Mouse (Mus musculus): ENCODE results near the gene 6430531B16Rik. TPM values are rescaled to one million over a fixed set of nuclear protein-coding genes. Genes with fewer than 3 reads are reported as not detected.
A peak's percentile ranks its signal among the peaks of the same experiment; 100 is the strongest.

6430531B16Rik gene
- polyA plus RNA-seq, 1 experiment = 0.73 TPM

DNA sequence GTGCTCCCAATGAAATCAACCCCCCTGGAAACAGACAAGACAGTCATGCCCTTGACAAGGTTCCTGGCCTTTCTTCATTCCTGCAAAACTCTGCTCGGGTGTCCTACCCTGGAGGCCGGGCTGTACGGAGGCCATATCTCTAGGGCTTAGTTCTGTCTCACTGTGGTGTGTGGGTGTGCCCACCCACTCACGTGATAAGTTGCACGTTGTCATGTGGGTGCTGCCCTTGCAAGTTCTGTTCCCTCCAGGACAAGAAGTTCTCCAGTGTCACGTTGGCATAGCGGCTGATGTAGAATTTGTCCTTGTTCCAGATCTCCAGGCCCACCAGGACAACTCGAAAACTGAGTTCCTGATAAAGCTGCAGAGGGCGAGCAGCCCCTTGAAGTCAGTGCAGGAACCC lies 9.7 kb upstream of the 6430531B16Rik start:
- no peaks in the 10 kb centered on the region for H3K36me3 ChIP-seq (ENCODE audit: control insufficient read depth, insufficient read depth, low read length)
- 89% methylated on average over 9 of the region's 9 CpGs for WGBS
- H3K4me1 ChIP-seq (replicated peaks; ENCODE audit: control insufficient read depth, insufficient read depth, low read length) = peaks cover 11% of the 10 kb centered on the region
- H3K4me3 ChIP-seq (ENCODE audit: control insufficient read depth, insufficient read depth, low read length) = no peak overlapping the region
- DNase-seq = no peak
- no peak for TF ChIP-seq POLR2A (IDR thresholded peaks at IDR 0.05; ENCODE audit: control insufficient read depth, extremely low read depth, insufficient read depth, low read length, poor library complexity)
- H3K27me3 ChIP-seq (ENCODE audit: control insufficient read depth, insufficient read depth, low read length) = no peaks in the 10 kb centered on the region
- H3K27ac ChIP-seq (ENCODE audit: control insufficient read depth, insufficient read depth, low read length) = no peak overlapping the region

DNA sequence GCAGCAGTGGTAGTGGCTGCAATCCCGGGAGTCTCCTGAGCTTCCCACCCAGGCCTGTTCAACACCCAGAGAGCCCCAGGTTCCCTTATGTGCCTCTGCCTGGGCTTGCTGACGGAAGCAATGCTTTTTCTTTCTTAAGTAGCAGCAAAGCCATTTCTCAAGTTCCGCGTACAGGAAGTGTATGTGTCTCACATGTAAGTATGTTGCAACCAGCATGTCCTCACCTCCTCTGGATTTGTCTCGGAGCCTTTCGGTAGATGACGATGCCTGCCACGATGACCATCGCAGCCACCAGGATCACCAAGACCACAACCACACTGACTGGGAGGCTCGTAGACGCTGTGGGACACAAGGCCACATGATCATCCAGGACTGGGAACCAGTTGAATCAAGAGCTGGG lies 6.0 kb upstream of the 6430531B16Rik start:
- Histone ChIP-seq H3K4me3 (ENCODE audit: control insufficient read depth, insufficient read depth, low read length) (no peak overlapping the region), H3K4me1 (replicated peaks; ENCODE audit: control insufficient read depth, insufficient read depth, low read length) (0 out of 2 replicates have a peak, but pooled peaks cover 2% of the 10 kb centered on the region), H3K27ac (ENCODE audit: control insufficient read depth, insufficient read depth, low read length) (no peak overlapping the region), H3K36me3 (ENCODE audit: control insufficient read depth, insufficient read depth, low read length) (no peaks in the 10 kb centered on the region), H3K27me3 (ENCODE audit: control insufficient read depth, insufficient read depth, low read length) (no peaks in the 10 kb centered on the region)
- 97% methylated on average over 11 of the region's 11 CpGs for WGBS
- no peak for TF ChIP-seq POLR2A (IDR thresholded peaks at IDR 0.05; ENCODE audit: control insufficient read depth, extremely low read depth, insufficient read depth, low read length, poor library complexity)
- TF ChIP-seq CTCF (IDR thresholded peaks at IDR 0.05; ENCODE audit: borderline replicate concordance, control insufficient read depth, extremely low read depth, insufficient read depth, low read length, poor library complexity) = no peak
- DNase-seq = no peak

GRCm38 (mm10) chr7:139982058-139982457 lies 3.5 kb upstream of the 6430531B16Rik start:
- WGBS = 85% methylated on average over 11 of the region's 11 CpGs
- no peak overlapping the region for H3K4me3 ChIP-seq (ENCODE audit: control insufficient read depth, insufficient read depth, low read length)
- DNase-seq = no peak
- no peak overlapping the region for H3K27ac ChIP-seq (ENCODE audit: control insufficient read depth, insufficient read depth, low read length)
- no peaks in the 10 kb centered on the region for H3K36me3 ChIP-seq (ENCODE audit: control insufficient read depth, insufficient read depth, low read length)
- TF ChIP-seq POLR2A (IDR thresholded peaks at IDR 0.05; ENCODE audit: control insufficient read depth, extremely low read depth, insufficient read depth, low read length, poor library complexity) (no peak), CTCF (IDR thresholded peaks at IDR 0.05; ENCODE audit: borderline replicate concordance, control insufficient read depth, extremely low read depth, insufficient read depth, low read length, poor library complexity) (no peak)
- peaks cover 9% of the 10 kb centered on the region for H3K4me1 ChIP-seq (replicated peaks; ENCODE audit: control insufficient read depth, insufficient read depth, low read length)
- no peaks in the 10 kb centered on the region for H3K27me3 ChIP-seq (ENCODE audit: control insufficient read depth, insufficient read depth, low read length)

- TF ChIP-seq CTCF (IDR thresholded peaks at IDR 0.05; ENCODE audit: borderline replicate concordance, control insufficient read depth, extremely low read depth, insufficient read depth, low read length, poor library complexity) (no peak), POLR2A (IDR thresholded peaks at IDR 0.05; ENCODE audit: control insufficient read depth, extremely low read depth, insufficient read depth, low read length, poor library complexity) (no peak)
- WGBS = 48% methylated on average over 3 of the region's 3 CpGs
- no peaks in the 10 kb centered on the region for H3K27me3 ChIP-seq (ENCODE audit: control insufficient read depth, insufficient read depth, low read length)
Observed at GRCm38 (mm10) chr7:139980778-139981177, 2.2 kb upstream of the 6430531B16Rik start.

DNA sequence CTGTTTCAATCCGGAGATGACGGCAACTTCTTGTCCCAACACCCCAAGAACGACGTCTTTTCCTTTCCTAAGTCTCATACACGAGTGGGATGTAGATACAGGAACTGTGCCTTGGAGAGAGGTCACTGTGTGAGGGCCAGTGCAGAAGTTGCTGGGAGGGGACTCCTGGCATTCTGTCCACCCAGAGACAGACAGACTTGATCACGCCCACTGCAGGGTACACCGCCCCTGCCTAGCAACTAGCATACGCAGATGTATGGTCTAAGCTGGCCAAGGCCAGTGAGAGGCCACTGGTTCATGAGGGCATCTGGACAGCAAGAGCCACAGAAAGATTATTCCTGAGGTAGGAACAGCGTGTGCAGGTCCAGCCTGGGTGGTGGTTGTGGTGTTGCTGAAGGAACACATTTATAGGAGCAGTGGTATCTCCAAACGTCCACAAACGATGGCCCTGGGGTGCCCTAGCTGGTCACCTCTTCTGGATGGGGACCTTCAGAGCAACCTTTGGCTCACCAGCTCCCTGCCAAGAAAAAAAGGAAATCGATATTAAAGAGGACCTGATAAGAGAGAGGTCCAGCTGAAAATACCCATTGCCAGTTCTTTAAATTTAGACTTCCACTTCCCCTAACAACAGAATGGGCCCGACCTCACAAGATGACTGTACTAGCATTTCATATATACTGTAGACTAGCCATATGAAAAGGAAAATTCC lies 610 bp upstream of the 6430531B16Rik start:
- no peaks in the 10 kb centered on the region for H3K36me3 ChIP-seq (ENCODE audit: control insufficient read depth, insufficient read depth, low read length)
- WGBS = 50% methylated on average over 13 of the region's 13 CpGs
- no peak for DNase-seq
- TF ChIP-seq POLR2A (IDR thresholded peaks at IDR 0.05; ENCODE audit: control insufficient read depth, extremely low read depth, insufficient read depth, low read length, poor library complexity) (no peak), CTCF (IDR thresholded peaks at IDR 0.05; ENCODE audit: borderline replicate concordance, control insufficient read depth, extremely low read depth, insufficient read depth, low read length, poor library complexity) (no peak)
- H3K27ac ChIP-seq (ENCODE audit: control insufficient read depth, insufficient read depth, low read length) = no peak overlapping the region
- peaks cover 16% of the 10 kb centered on the region for H3K4me1 ChIP-seq (replicated peaks; ENCODE audit: control insufficient read depth, insufficient read depth, low read length)
- no peaks in the 10 kb centered on the region for H3K27me3 ChIP-seq (ENCODE audit: control insufficient read depth, insufficient read depth, low read length)
- no peak overlapping the region for H3K4me3 ChIP-seq (ENCODE audit: control insufficient read depth, insufficient read depth, low read length)

More at GRCm38 (mm10) chr7:139980778-139981177, 2.2 kb upstream of the 6430531B16Rik start:
- Histone ChIP-seq H3K36me3 (ENCODE audit: control insufficient read depth, insufficient read depth, low read length) (no peaks in the 10 kb centered on the region), H3K27ac (ENCODE audit: control insufficient read depth, insufficient read depth, low read length) (no peak overlapping the region), H3K4me3 (ENCODE audit: control insufficient read depth, insufficient read depth, low read length) (no peak overlapping the region), H3K4me1 (replicated peaks; ENCODE audit: control insufficient read depth, insufficient read depth, low read length) (peaks cover 9% of the 10 kb centered on the region)
- DNase-seq = no peak

- H3K27me3 ChIP-seq (ENCODE audit: control insufficient read depth, insufficient read depth, low read length) = no peaks in the 10 kb centered on the region
- peaks cover 31% of the 10 kb centered on the region for H3K4me1 ChIP-seq (replicated peaks; ENCODE audit: control insufficient read depth, insufficient read depth, low read length)
- H3K4me3 ChIP-seq (ENCODE audit: control insufficient read depth, insufficient read depth, low read length) = no peak overlapping the region
- 91% methylated on average over 5 of the region's 5 CpGs for WGBS
- H3K27ac ChIP-seq (ENCODE audit: control insufficient read depth, insufficient read depth, low read length) = no peak overlapping the region
- DNase-seq = no peak
- TF ChIP-seq POLR2A (IDR thresholded peaks at IDR 0.05; ENCODE audit: control insufficient read depth, extremely low read depth, insufficient read depth, low read length, poor library complexity) (no peak), CTCF (IDR thresholded peaks at IDR 0.05; ENCODE audit: borderline replicate concordance, control insufficient read depth, extremely low read depth, insufficient read depth, low read length, poor library complexity) (no peak)
- no peaks in the 10 kb centered on the region for H3K36me3 ChIP-seq (ENCODE audit: control insufficient read depth, insufficient read depth, low read length)
Observed at GRCm38 (mm10) chr7:139975471-139975870, 3.1 kb downstream of the 6430531B16Rik start.

- H3K4me1 ChIP-seq (replicated peaks; ENCODE audit: control insufficient read depth, insufficient read depth, low read length) = peaks cover 31% of the 10 kb centered on the region
- no peaks in the 10 kb centered on the region for H3K36me3 ChIP-seq (ENCODE audit: control insufficient read depth, insufficient read depth, low read length)
- H3K27me3 ChIP-seq (ENCODE audit: control insufficient read depth, insufficient read depth, low read length) = no peaks in the 10 kb centered on the region
- H3K27ac ChIP-seq (ENCODE audit: control insufficient read depth, insufficient read depth, low read length) = peak overlapping the region; percentile 26; the same call in 1 of the 2 replicates
- H3K4me3 ChIP-seq (ENCODE audit: control insufficient read depth, insufficient read depth, low read length) = no peak overlapping the region
- TF ChIP-seq POLR2A (IDR thresholded peaks at IDR 0.05; ENCODE audit: control insufficient read depth, extremely low read depth, insufficient read depth, low read length, poor library complexity) (no peak), CTCF (IDR thresholded peaks at IDR 0.05; ENCODE audit: borderline replicate concordance, control insufficient read depth, extremely low read depth, insufficient read depth, low read length, poor library complexity) (no peak)
- no peak for DNase-seq
- 11% methylated on average over 10 of the region's 10 CpGs for WGBS
Observed at GRCm38 (mm10) chr7:139974307-139974706, 4.2 kb downstream of the 6430531B16Rik start.

Measured in thymus, adult 2 months (tissue).